ENCODE assay signal across 23 mouse cellular contexts in genomic region chr13:111266855-111267254, GRCm38 (mm10). TPM values are rescaled to one million over a fixed set of nuclear protein-coding genes. Genes with fewer than 3 reads are reported as not detected.
DNase-seq lines count a peak whose midpoint lies in the region; ATAC-seq and TF ChIP-seq lines count a peak whose summit lies in the region.
"Had no signal": no experiment of that assay in that cellular context is flagged by ENCODE, and none has a peak within 500 bp of the region (broad histone marks: within the 10 kb centered on the region; RNA-seq: fewer than 3 reads in every experiment).

No protein-coding gene starts in this region.

- no peak overlapping the region for H3K4me2 ChIP-seq in kidney, embryonic 15.5 days
- H3K4me2 ChIP-seq in stomach, embryonic 14.5 days (replicated peaks; ENCODE audit: low read depth, low read length): no peak overlapping the region
- H3K4me2 ChIP-seq in stomach, postnatal 0 days (replicated peaks; ENCODE audit: low read depth): no peak overlapping the region
- H3K4me2 ChIP-seq in embryonic facial prominence, embryonic 14.5 days (ENCODE audit: low read depth, low read length): no peak overlapping the region
- H3K4me2 ChIP-seq: forebrain, embryonic 13.5 days; liver, embryonic 12.5 days; neural tube, embryonic 15.5 days; stomach, embryonic 15.5 days had no signal

- H3K4me3 ChIP-seq in kidney, embryonic 15.5 days (replicated peaks): no peak overlapping the region
- no peak overlapping the region for H3K4me3 ChIP-seq in stomach, embryonic 14.5 days (ENCODE audit: low read depth, low read length)
- H3K4me3 ChIP-seq in stomach, postnatal 0 days (ENCODE audit: low read depth, low read length): no peak overlapping the region
- H3K4me3 ChIP-seq in embryonic facial prominence, embryonic 14.5 days (ENCODE audit: low read depth, low read length): no peak overlapping the region
- H3K4me3 ChIP-seq: forebrain, embryonic 13.5 days; liver, embryonic 12.5 days; myocyte; neural tube, embryonic 15.5 days; stomach, embryonic 15.5 days had no signal

- H3K4me1 ChIP-seq in kidney, embryonic 15.5 days: peaks cover 12% of the 10 kb centered on the region
- peaks cover 12% of the 10 kb centered on the region; the same call in 1 of the 2 replicates for H3K4me1 ChIP-seq in stomach, embryonic 14.5 days (ENCODE audit: control insufficient read depth, insufficient read depth, low read length)
- no peaks in the 10 kb centered on the region for H3K4me1 ChIP-seq in stomach, postnatal 0 days (replicated peaks; ENCODE audit: control insufficient read depth, insufficient read depth)
- H3K4me1 ChIP-seq in embryonic facial prominence, embryonic 14.5 days (ENCODE audit: control insufficient read depth, insufficient read depth, low read length): peaks cover 32% of the 10 kb centered on the region; the same call in 1 of the 2 replicates
- H3K4me1 ChIP-seq: forebrain, embryonic 13.5 days; liver, embryonic 12.5 days; neural tube, embryonic 15.5 days had no signal

- no peaks in the 10 kb centered on the region for H3K9me3 ChIP-seq in kidney, embryonic 15.5 days (replicated peaks)
- no peaks in the 10 kb centered on the region for H3K9me3 ChIP-seq in stomach, embryonic 14.5 days (ENCODE audit: control insufficient read depth, low read depth, low read length)
- no peaks in the 10 kb centered on the region for H3K9me3 ChIP-seq in stomach, postnatal 0 days (ENCODE audit: control insufficient read depth, low read length)
- no peaks in the 10 kb centered on the region for H3K9me3 ChIP-seq in embryonic facial prominence, embryonic 14.5 days (ENCODE audit: control insufficient read depth, low read length)
- H3K9me3 ChIP-seq: forebrain, embryonic 13.5 days; liver, embryonic 12.5 days; neural tube, embryonic 15.5 days; stomach, embryonic 15.5 days had no signal

- no peaks in the 10 kb centered on the region for H3K36me3 ChIP-seq in kidney, embryonic 15.5 days
- no peaks in the 10 kb centered on the region for H3K36me3 ChIP-seq in stomach, embryonic 14.5 days (ENCODE audit: control insufficient read depth, insufficient read depth, low read length)
- no peaks in the 10 kb centered on the region for H3K36me3 ChIP-seq in stomach, postnatal 0 days (ENCODE audit: control insufficient read depth, insufficient read depth, low read length)
- no peaks in the 10 kb centered on the region for H3K36me3 ChIP-seq in embryonic facial prominence, embryonic 14.5 days (ENCODE audit: control insufficient read depth, insufficient read depth, low read length)
- H3K36me3 ChIP-seq: liver, embryonic 12.5 days; neural tube, embryonic 15.5 days; stomach, embryonic 15.5 days had no signal

- DNase-seq in kidney, postnatal 10 days: no peak
- no peak for DNase-seq in stomach, postnatal 0 days (ENCODE audit: low spot score)
- DNase-seq in embryonic facial prominence, embryonic 14.5 days (ENCODE audit: low spot score): peak; percentile 66
- no peak for DNase-seq in natural killer cell, adult 2 months (ENCODE audit: low spot score in 2 of 2)
- DNase-seq in urinary bladder, postnatal 36 days (ENCODE audit: low spot score in 2 of 2): no peak
- DNase-seq: cerebellum, adult 9-10 months; layer of hippocampus, postnatal 36 days; lung, adult 2 months; midbrain, embryonic 14.5 days; right cerebral cortex, postnatal 14 days; thymus, postnatal 14 days had no signal

- no peak for TF ChIP-seq EP300 in stomach, postnatal 0 days (optimal IDR thresholded peaks at IDR 0.05)

- TF ChIP-seq CTCF in stomach, postnatal 0 days (IDR thresholded peaks at IDR 0.05; ENCODE audit: low read depth): no peak

- no peak overlapping the region for H3K9ac ChIP-seq in kidney, embryonic 15.5 days
- no peak overlapping the region for H3K9ac ChIP-seq in stomach, embryonic 14.5 days (replicated peaks; ENCODE audit: low read depth, low read length)
- H3K9ac ChIP-seq in stomach, postnatal 0 days (ENCODE audit: low read length): no peak overlapping the region
- no peak overlapping the region for H3K9ac ChIP-seq in embryonic facial prominence, embryonic 14.5 days (ENCODE audit: low read depth, low read length)
- H3K9ac ChIP-seq: forebrain, embryonic 13.5 days; liver, embryonic 12.5 days; neural tube, embryonic 15.5 days; stomach, embryonic 15.5 days had no signal

- no peak for ATAC-seq in kidney, embryonic 15.5 days (replicated peaks; ENCODE audit: low FRiP score)
- ATAC-seq in stomach, embryonic 14.5 days (ENCODE audit: insufficient number of reproducible peaks, insufficient read depth, low FRiP score, low read depth): no peak
- ATAC-seq in stomach, postnatal 0 days (ENCODE audit: low FRiP score, low TSS enrichment): no peak
- peak; percentile 76; the same call in 1 of the 2 replicates for ATAC-seq in embryonic facial prominence, embryonic 14.5 days (ENCODE audit: low read depth)
- ATAC-seq: forebrain, embryonic 13.5 days; liver, embryonic 12.5 days had no signal

- 76% methylated on average over 5 of the region's 5 CpGs for WGBS in kidney, embryonic 15.5 days
- 72% methylated on average over 5 of the region's 5 CpGs for whole genome bisulfite sequencing in stomach, embryonic 14.5 days
- WGBS in stomach, postnatal 0 days: 66% methylated on average over 5 of the region's 5 CpGs
- WGBS in embryonic facial prominence, embryonic 14.5 days: 43% methylated on average over 5 of the region's 5 CpGs

- no peaks in the 10 kb centered on the region for H3K27me3 ChIP-seq in kidney, embryonic 15.5 days
- H3K27me3 ChIP-seq in stomach, embryonic 14.5 days (ENCODE audit: control insufficient read depth, insufficient read depth, low read length): no peaks in the 10 kb centered on the region
- H3K27me3 ChIP-seq in stomach, postnatal 0 days (ENCODE audit: control insufficient read depth, insufficient read depth, low read length): no peaks in the 10 kb centered on the region
- no peaks in the 10 kb centered on the region for H3K27me3 ChIP-seq in embryonic facial prominence, embryonic 14.5 days (replicated peaks; ENCODE audit: control insufficient read depth, insufficient read depth, low read length)
- H3K27me3 ChIP-seq: forebrain, embryonic 13.5 days; liver, embryonic 12.5 days; neural tube, embryonic 15.5 days; stomach, embryonic 15.5 days had no signal

- H3K27ac ChIP-seq in kidney, embryonic 15.5 days: peak overlapping the region; percentile 6; the same call in 1 of the 2 replicates
- H3K27ac ChIP-seq in stomach, embryonic 14.5 days (ENCODE audit: low read length): 0 out of 2 replicates have a peak overlapping the region, but pooled peaks have one; percentile 7
- no peak overlapping the region for H3K27ac ChIP-seq in stomach, postnatal 0 days (replicated peaks)
- 0 out of 2 replicates have a peak overlapping the region, but pooled peaks have one; percentile 76 for H3K27ac ChIP-seq in embryonic facial prominence, embryonic 14.5 days (replicated peaks; ENCODE audit: low read depth, low read length)
- H3K27ac ChIP-seq: forebrain, embryonic 13.5 days; liver, embryonic 12.5 days; neural tube, embryonic 15.5 days; stomach, embryonic 15.5 days had no signal

RNA-seq across cellular contexts. Expression of gene Actbl2, which starts 12.0 kb away (rescaled TPM):
- not detected in 2 replicates for polyA plus RNA-seq in kidney, embryonic 15.5 days (2015; fragmentation: Nextera tagmentation; extraction: Ambion mirVana)
- not detected in 2 replicates for polyA plus RNA-seq in stomach, embryonic 14.5 days (2014; fragmentation: Nextera tagmentation; extraction: Ambion mirVana)
- polyA plus RNA-seq in stomach, postnatal 0 days (2015; fragmentation: Nextera tagmentation; extraction: Ambion mirVana): not detected in 2 replicates
- polyA plus RNA-seq in embryonic facial prominence, embryonic 14.5 days (2014; fragmentation: Nextera tagmentation; extraction: Ambion mirVana): 0.12 TPM in 1 of 2 replicates, not detected in the other
- polyA plus RNA-seq: forebrain, embryonic 13.5 days; heart, embryonic 14.5 days; hindbrain, embryonic 11.5 days; intestine, embryonic 14.5 days; kidney, embryonic 14.5 days; liver, embryonic 12.5 days; lung, adult 2 months; midbrain, embryonic 14.5 days; myocyte; neural tube, embryonic 15.5 days; spleen, adult 2 months had no signal
